Mouse (Mus musculus) stomach, postnatal 0 days (tissue): ENCODE measurements around the gene Slc35b3.

Source experiments
- CTCF ChIP-seq: IDR thresholded peaks from 2 replicates; pipeline ENCODE4 v1.5.1; 2016; ENCODE audit warnings: antibody characterized with exemption, low read depth, mild to moderate bottlenecking, moderate library complexity
- EP300 ChIP-seq: optimal IDR thresholded peaks from 2 replicates; pipeline ENCODE3; 2016; ENCODE audit warnings: antibody characterized with exemption

GRCm38 (mm10) chr13:38941786-38942185 lies 18.9 kb downstream of the Slc35b3 start:
- TF ChIP-seq CTCF (no peak), EP300 (no peak)
